Mouse (Mus musculus) heart, embryonic 13.5 days (tissue): ENCODE measurements around the gene Catsperg1. TPM values are rescaled to one million over a fixed set of nuclear protein-coding genes. Genes with fewer than 3 reads are reported as not detected.
A peak's percentile ranks its signal among the peaks of the same experiment; 100 is the strongest.

Experiments
- ATAC-seq: fragments of 200-750 bp; cut with Nextera tagmentation; 2 replicates; pipeline ENCODE4 v1.8.0; 2017; ENCODE audit warnings: moderate TSS enrichment; ENCODE audit not compliant: insufficient number of reproducible peaks, low FRiP score, low TSS enrichment; ENCODE audit errors: extremely low read depth
- H3K27ac ChIP-seq: fragments of 300-500 bp; sonication (generic); replicated peaks from 2 replicates; pipeline ENCODE4 v1.5.1; 2015; ENCODE audit warnings: moderate library complexity, mild to moderate bottlenecking, inconsistent platforms
- H3K27me3 ChIP-seq: fragments of 300-500 bp; sonication (generic); replicated peaks from 2 replicates; pipeline ENCODE4 v1.6.1; 2015; ENCODE audit warnings: mild to moderate bottlenecking, inconsistent platforms
- H3K36me3 ChIP-seq: fragments of 300-500 bp; sonication (generic); 2 replicates; pipeline ENCODE4 v1.6.1; 2015; ENCODE audit warnings: mild to moderate bottlenecking, inconsistent platforms
- H3K4me1 ChIP-seq: fragments of 300-500 bp; sonication (generic); 2 replicates; pipeline ENCODE4 v1.6.1; 2015; ENCODE audit warnings: inconsistent platforms
- H3K4me2 ChIP-seq: fragments of 300-500 bp; sonication (generic); 2 replicates; pipeline ENCODE4 v1.6.1; 2015; ENCODE audit warnings: inconsistent platforms, mild to moderate bottlenecking, moderate library complexity
- H3K4me3 ChIP-seq: fragments of 300-500 bp; sonication (generic); 2 replicates; pipeline ENCODE4 v1.5.1; 2015; ENCODE audit warnings: moderate library complexity, mild to moderate bottlenecking, inconsistent platforms
- H3K9ac ChIP-seq: fragments of 300-500 bp; sonication (generic); 2 replicates; pipeline ENCODE4 v1.6.1; 2015; ENCODE audit warnings: inconsistent platforms, mild to moderate bottlenecking, moderate library complexity
- H3K9me3 ChIP-seq: fragments of 300-500 bp; sonication (generic); 2 replicates; pipeline ENCODE4 v1.6.1; 2016; ENCODE audit warnings: inconsistent platforms
- whole genome bisulfite sequencing: fragments of 180-500 bp; shearing (Covaris S2); methylation state at CpG from one replicate; pipeline ENCODE4 v1.1.7; 2015; ENCODE audit warnings: mixed read lengths; 5-methylcytosine and 5-hydroxymethylcytosine counted together
- polyA plus RNA-seq: library from polyadenylated mRNA; unstranded; fragments of >200 nt; fragmentation: Nextera tagmentation; extraction: Ambion mirVana; gene quantifications from 2 replicates; pipeline ENCODE4 v1.2.1, GENCODE M21; 2015

Catsperg1 gene
- polyA plus RNA-seq, 1 experiment from 2014 or later: 0.41 TPM

DNA sequence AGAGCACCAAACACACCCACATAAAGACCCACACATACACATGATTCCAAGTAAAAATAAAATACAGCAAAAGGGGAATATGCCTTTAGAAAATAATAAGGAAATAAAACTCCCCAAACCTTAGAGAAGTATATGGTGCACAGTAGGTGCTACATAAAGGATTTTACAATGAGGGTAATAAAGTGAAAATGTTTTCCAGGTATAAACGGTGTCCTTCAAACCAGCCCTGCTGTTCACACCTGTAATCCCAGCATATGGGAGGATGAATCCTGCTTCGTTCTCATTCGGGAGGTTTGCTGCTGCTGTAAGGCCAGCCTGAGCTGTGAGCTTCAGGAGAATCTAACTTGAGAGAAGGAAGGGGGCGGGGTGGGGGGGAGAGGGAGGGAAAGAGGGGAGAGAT lies 79.6 kb downstream of the Catsperg1 start:
- H3K4me2 ChIP-seq: peak overlapping the region; percentile 58
- H3K4me1 ChIP-seq: peaks cover 6% of the 10 kb centered on the region; the same call in 1 of the 2 replicates
- 10% methylated on average over 3 of the region's 4 CpGs for WGBS
- ATAC-seq: no peak
- H3K9me3 ChIP-seq: no peaks in the 10 kb centered on the region
- H3K9ac ChIP-seq: no peak overlapping the region
- H3K36me3 ChIP-seq: no peaks in the 10 kb centered on the region
- peaks cover 35% of the 10 kb centered on the region for H3K27me3 ChIP-seq
- peak overlapping the region; percentile 32 for H3K4me3 ChIP-seq
- H3K27ac ChIP-seq: no peak overlapping the region

Other genes starting within 250 kb of the Catsperg1 start
- gene Eif3k, start 232.2 kb downstream of the Catsperg1 start, polyA plus RNA-seq: 257 and 300 TPM in 2 replicates
- 3.4 and 5.3 TPM in 2 replicates for gene Map4k1, start 232.0 kb downstream of the Catsperg1 start, polyA plus RNA-seq
- 0.19 and 0.31 TPM in 2 replicates for gene Ryr1, start 88.9 kb downstream of the Catsperg1 start, polyA plus RNA-seq
- gene Rasgrp4, start 79.2 kb downstream of the Catsperg1 start, polyA plus RNA-seq: 0.56 and 0.62 TPM in 2 replicates
- gene Fam98c, start 57.8 kb downstream of the Catsperg1 start, polyA plus RNA-seq: 11.0 and 11.9 TPM in 2 replicates
- gene Ggn, start 43.8 kb downstream of the Catsperg1 start, polyA plus RNA-seq: 0.33 and 0.48 TPM in 2 replicates
- 1.3 and 1.5 TPM in 2 replicates for gene Spred3, start 43.6 kb downstream of the Catsperg1 start, polyA plus RNA-seq
- gene Psmd8, start 33.3 kb downstream of the Catsperg1 start, polyA plus RNA-seq: 209 and 219 TPM in 2 replicates
- gene Kcnk6, start 18.5 kb upstream of the Catsperg1 start, polyA plus RNA-seq: 1.6 and 1.7 TPM in 2 replicates
- 107 and 117 TPM in 2 replicates for gene Yif1b, start 24.3 kb upstream of the Catsperg1 start, polyA plus RNA-seq
- 5.7 and 7.3 TPM in 2 replicates for gene 2200002D01Rik, start 34.4 kb upstream of the Catsperg1 start, polyA plus RNA-seq
- gene Spint2, start 67.9 kb upstream of the Catsperg1 start, polyA plus RNA-seq: 111 and 116 TPM in 2 replicates
- gene Ppp1r14a, start 75.3 kb upstream of the Catsperg1 start, polyA plus RNA-seq: 13.3 and 14.9 TPM in 2 replicates
- gene Dpf1, start 89.9 kb upstream of the Catsperg1 start, polyA plus RNA-seq: 2.0 and 3.7 TPM in 2 replicates